Mouse (Mus musculus): ENCODE measurements around the gene Fem1a.
A peak's percentile ranks its signal among the peaks of the same experiment; 100 is the strongest.
"Not testable (repeated sequence)": the region's sequence is repeated elsewhere in the genome, so short reads cannot be mapped to it uniquely, and the experiment has no call there.

The Fem1a gene

GRCm38 (mm10) chr17:56255429-56255828, 1.2 kb upstream of the Fem1a start:
- no peak for DNase-seq (ENCODE audit: low spot score)

- peak; percentile 97 for DNase-seq (ENCODE audit: low spot score)
These were observed 759 bp upstream of the Fem1a start for GRCm38 (mm10) chr17:56255863-56256238.

- no peak for DNase-seq (ENCODE audit: low spot score)
These were observed 728 bp downstream of the Fem1a start for GRCm38 (mm10) chr17:56257181-56257894.

GRCm38 (mm10) chr17:56258269-56258668, 1.7 kb downstream of the Fem1a start:
- not testable (repeated sequence) for DNase-seq (ENCODE audit: low spot score)

- DNase-seq (ENCODE audit: low spot score), result not testable (repeated sequence)
These were observed 2.2 kb downstream of the Fem1a start for GRCm38 (mm10) chr17:56258812-56259211.

- no peak for DNase-seq (ENCODE audit: low spot score)
These were observed 2.9 kb downstream of the Fem1a start for GRCm38 (mm10) chr17:56259301-56260037.

GRCm38 (mm10) chr17:56261166-56261565, 4.6 kb downstream of the Fem1a start:
- DNase-seq (ENCODE audit: low spot score), result no peak

GRCm38 (mm10) chr17:56262645-56263094, 6.1 kb downstream of the Fem1a start:
- no peak for DNase-seq (ENCODE audit: low spot score)

GRCm38 (mm10) chr17:56264020-56264419, 7.4 kb downstream of the Fem1a start:
- DNase-seq (ENCODE audit: low spot score), result peak; percentile 58

- DNase-seq (ENCODE audit: low spot score), result no peak
These were observed 8.4 kb downstream of the Fem1a start for GRCm38 (mm10) chr17:56265011-56265410.

GRCm38 (mm10) chr17:56265869-56266268, 9.3 kb downstream of the Fem1a start:
- no peak for DNase-seq (ENCODE audit: low spot score)

GRCm38 (mm10) chr17:56266271-56266670, 9.7 kb downstream of the Fem1a start:
- no peak for DNase-seq (ENCODE audit: low spot score)

- DNase-seq (ENCODE audit: low spot score), result no peak
These were observed 12.6 kb downstream of the Fem1a start for GRCm38 (mm10) chr17:56269153-56269630.

GRCm38 (mm10) chr17:56269741-56270140, 13.1 kb downstream of the Fem1a start:
- no peak for DNase-seq (ENCODE audit: low spot score)

GRCm38 (mm10) chr17:56271609-56272253, 15.1 kb downstream of the Fem1a start:
- no peak for DNase-seq (ENCODE audit: low spot score)

GRCm38 (mm10) chr17:56272644-56273043, 16.0 kb downstream of the Fem1a start:
- no peak for DNase-seq (ENCODE audit: low spot score)

- no peak for DNase-seq (ENCODE audit: low spot score)
These were observed 16.9 kb downstream of the Fem1a start for GRCm38 (mm10) chr17:56273482-56273881.

GRCm38 (mm10) chr17:56273986-56274385, 17.4 kb downstream of the Fem1a start:
- no peak for DNase-seq (ENCODE audit: low spot score)

- DNase-seq (ENCODE audit: low spot score), result no peak
These were observed 19.4 kb downstream of the Fem1a start for GRCm38 (mm10) chr17:56275842-56276480.

GRCm38 (mm10) chr17:56276643-56277566, 20.3 kb downstream of the Fem1a start, which contains the start of gene Ticam1:
Gene Ticam1 (minus strand): TSS chr17:56276786.
- peak; percentile 86 for DNase-seq (ENCODE audit: low spot score)

- no peak for DNase-seq (ENCODE audit: low spot score)
These were observed 20.9 kb downstream of the Fem1a start for GRCm38 (mm10) chr17:56277567-56277893.
